Mouse (Mus musculus) lung, adult 10 weeks (tissue): ENCODE measurements around the gene Trp53i13. TPM values are rescaled to one million over a fixed set of nuclear protein-coding genes. Genes with fewer than 3 reads are reported as not detected.

ENCODE experiments used
- polyA plus RNA-seq: library from polyadenylated mRNA; stranded (reverse); fragments of 350-450 nt; fragmentation: Illumina TruSeq; extraction: RNeasy Lipid Tissue Mini Kit (QIAGEN cat#74804); gene quantifications from one replicate; pipeline ENCODE4 v1.2.3, GENCODE M21; 2014; ENCODE audit warnings: low read depth, low replicate concordance; ENCODE audit not compliant: insufficient read depth

The Trp53i13 gene
- polyA plus RNA-seq, result 20.2 TPM

DNA sequence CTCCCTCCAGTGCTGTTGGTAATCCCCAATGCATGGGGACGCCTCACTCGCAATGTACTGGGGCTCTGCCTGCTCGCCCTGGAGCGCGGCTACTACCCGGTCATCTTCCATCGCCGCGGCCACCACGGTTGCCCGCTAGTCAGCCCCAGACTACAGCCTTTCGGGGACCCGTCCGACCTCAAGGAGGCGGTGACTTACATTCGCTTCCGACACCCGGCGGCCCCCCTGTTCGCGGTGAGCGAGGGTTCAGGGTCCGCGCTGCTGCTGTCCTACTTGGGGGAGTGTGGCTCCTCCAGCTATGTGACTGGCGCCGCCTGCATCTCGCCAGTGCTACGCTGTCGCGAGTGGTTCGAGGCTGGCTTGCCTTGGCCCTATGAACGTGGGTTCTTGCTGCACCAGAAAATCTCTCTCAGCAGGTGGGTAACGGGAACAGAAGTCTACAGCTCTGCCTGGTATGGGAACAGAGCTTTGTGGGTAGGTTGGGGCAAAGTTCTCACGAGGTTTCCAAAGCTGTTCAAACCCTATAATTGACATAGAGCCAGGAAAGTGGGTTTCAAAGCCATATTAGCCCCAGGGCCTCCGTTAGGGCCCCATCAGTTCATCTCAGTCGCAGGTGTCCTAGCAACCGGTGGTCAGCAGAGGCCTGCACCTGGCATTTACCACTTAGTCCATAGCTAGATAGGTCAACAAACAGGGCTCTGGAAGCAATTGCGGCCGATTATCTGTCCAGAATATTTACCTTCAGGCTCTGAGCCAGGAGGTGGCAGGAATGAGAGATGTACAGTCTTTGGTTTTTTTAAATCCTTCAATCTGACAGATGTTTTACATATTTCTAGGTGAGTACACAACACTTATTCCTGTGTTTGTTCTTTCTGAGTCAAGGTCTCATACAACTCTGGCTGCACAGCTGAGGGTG lies at the start of gene Trp53i13:
Trp53i13 (minus strand) TSS at position 344 of the 916 bp plus-strand sequence.

DNA sequence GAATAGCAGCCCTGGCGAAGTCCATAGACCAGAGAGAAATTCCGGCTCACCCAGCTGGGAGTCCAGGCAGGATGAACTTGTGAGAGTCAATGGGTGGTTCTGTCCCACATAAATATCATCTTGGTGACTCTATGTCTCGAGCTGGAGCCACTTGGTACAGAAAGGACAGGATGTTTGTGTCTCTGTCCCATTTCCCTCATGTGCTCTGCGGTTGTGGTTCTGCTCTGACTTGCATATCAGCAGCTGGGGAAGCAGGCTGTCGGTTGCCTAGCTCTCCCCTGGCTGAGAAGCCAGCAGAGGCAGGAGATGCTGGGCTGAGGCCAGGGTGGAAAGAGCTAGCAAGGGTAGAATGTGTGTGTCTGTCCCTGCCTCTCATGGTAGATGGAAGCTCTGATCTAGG lies 3.3 kb upstream of the Trp53i13 start, which contains the start of gene Gm10392:
Gm10392 (minus strand) TSS at position 156 of the 400 bp plus-strand sequence.

DNA sequence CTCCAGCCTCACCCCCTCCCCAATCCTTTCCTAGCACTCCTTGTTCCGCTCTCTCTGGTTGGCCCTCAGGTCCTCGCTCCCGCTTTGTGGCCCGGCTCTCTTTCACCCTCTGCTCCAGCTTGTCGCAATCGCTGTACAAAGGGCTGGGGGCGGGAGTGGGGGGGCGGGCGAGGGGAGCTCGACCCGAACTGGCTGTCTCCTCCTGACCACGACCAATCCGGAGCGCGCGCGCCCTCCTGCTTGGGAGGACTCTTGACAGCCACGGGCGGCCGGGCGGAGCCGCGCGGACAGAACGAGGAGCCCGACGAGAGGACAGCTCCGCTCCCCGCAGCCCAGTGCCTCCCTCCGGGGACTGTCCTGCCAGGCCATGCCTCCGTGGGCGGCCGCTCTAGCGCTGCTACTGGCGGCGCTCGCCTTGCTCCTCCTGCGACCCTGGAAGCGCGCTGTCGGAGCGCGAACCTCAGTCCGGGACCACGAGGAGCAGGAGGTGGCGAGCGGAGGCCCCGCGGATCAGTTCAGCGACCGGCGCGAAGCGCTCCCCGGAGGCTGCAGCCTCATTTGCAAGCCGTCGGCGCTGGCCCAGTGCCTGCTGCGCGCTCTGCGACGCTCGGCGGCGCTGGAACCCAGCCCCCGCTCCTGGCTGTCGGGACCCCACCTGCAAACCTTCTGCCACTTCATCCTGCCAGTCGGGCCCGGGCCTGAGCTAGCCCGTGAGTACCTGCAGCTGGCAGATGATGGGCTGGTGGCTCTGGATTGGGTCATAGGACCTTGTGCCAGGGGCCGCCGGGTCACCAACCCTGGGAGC lies 746 bp downstream of the Trp53i13 start, which contains the start of gene Abhd15:
Abhd15 (plus strand) TSS at position 290 of the 805 bp plus-strand sequence.

GRCm38 (mm10) chr11:77493512-77494343 lies 22.1 kb downstream of the Trp53i13 start, which contains the start of gene Git1:
TSS of gene Git1 (plus strand) at chr11:77493562.

DNA sequence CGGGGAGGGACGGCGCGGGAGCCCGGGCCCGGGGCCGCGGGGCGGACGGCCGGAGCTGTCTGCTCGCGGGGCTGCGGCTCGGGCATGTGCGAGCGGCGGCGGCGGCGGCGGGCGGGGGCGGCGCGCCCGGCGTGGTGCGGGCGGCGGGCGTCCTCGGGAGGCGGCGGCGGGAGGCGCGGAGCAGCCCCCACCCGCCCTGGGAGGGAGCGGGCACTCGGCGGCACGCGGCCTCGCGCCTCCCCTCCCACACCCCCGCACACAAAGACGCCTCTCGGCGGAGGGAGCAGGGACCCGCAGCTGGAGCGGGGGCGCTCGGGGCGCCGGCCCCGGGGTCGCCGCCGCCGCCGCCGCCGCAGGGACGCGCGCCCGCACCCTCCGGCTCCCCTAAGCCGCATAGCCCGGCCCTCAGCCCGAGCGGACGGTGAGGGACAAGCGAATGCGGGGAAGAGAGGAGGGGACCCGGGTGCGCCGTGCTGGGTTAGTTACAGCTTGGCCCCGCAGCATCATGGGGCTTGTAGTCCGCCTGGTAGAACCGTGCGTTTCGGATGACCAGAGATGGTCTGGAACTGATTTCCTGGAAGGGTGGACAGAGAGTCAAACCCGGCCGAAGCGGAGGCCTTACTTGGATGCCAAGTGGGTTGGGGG lies 26.1 kb downstream of the Trp53i13 start, which contains the start of gene Ankrd13b:
Ankrd13b (minus strand) TSS at position 88 of the 645 bp plus-strand sequence.

GRCm38 (mm10) chr11:77462283-77463100 lies 53.3 kb downstream of the Trp53i13 start, which contains the start of gene Coro6:
TSS of gene Coro6 (plus strand) at chr11:77462411.

Other genes starting within 250 kb of the Trp53i13 start
- 2.5 TPM for gene Coro6, start 53.6 kb downstream of the Trp53i13 start, polyA plus RNA-seq
- 3.6 TPM for gene Ankrd13b, start 26.3 kb downstream of the Trp53i13 start, polyA plus RNA-seq
- gene Git1, start 22.4 kb downstream of the Trp53i13 start, polyA plus RNA-seq, result 29.5 TPM
- gene Abhd15, start 859 bp downstream of the Trp53i13 start, polyA plus RNA-seq, result 1.4 TPM
- not detected for gene Gm10392, start 3.2 kb upstream of the Trp53i13 start, polyA plus RNA-seq
- 8.6 TPM for gene Taok1, start 91.8 kb upstream of the Trp53i13 start, polyA plus RNA-seq
- gene Nufip2, start 170.2 kb upstream of the Trp53i13 start, polyA plus RNA-seq, result 9.2 TPM
- gene Cryba1, start 209.3 kb upstream of the Trp53i13 start, polyA plus RNA-seq, result not detected
- 24.3 TPM for gene Myo18a, start 247.3 kb upstream of the Trp53i13 start, polyA plus RNA-seq